Mouse (Mus musculus): Measurements from ENCODE around the gene Cntnap1. TPM values are rescaled to one million over a fixed set of nuclear protein-coding genes. Genes with fewer than 3 reads are reported as not detected.

The Cntnap1 gene
- total RNA-seq, 2 experiments from 2014 or later: 6.4 to 7.3 TPM

- DNase-seq (ENCODE audit: low spot score in 2 of 2): no peak
Observed at GRCm38 (mm10) chr11:101182771-101183517, 12.6 kb downstream of the Cntnap1 start.

- no peak for DNase-seq (ENCODE audit: low spot score in 2 of 2)
Observed at GRCm38 (mm10) chr11:101184984-101185383, 14.7 kb downstream of the Cntnap1 start.

GRCm38 (mm10) chr11:101185441-101185840 is 15.1 kb downstream of the Cntnap1 start:
- DNase-seq (ENCODE audit: low spot score in 2 of 2): no peak

GRCm38 (mm10) chr11:101186526-101187247 is 16.4 kb downstream of the Cntnap1 start:
- DNase-seq (ENCODE audit: low spot score in 2 of 2): no peak

GRCm38 (mm10) chr11:101187541-101187940 is 17.2 kb downstream of the Cntnap1 start:
- no peak for DNase-seq (ENCODE audit: low spot score in 2 of 2)

- DNase-seq (ENCODE audit: low spot score in 2 of 2): no peak
Observed at GRCm38 (mm10) chr11:101188166-101188805, 18.0 kb downstream of the Cntnap1 start.

- DNase-seq (ENCODE audit: low spot score in 2 of 2): no peak
Observed at GRCm38 (mm10) chr11:101189495-101190180, 19.3 kb downstream of the Cntnap1 start.

- DNase-seq (ENCODE audit: low spot score in 2 of 2): no peak
Observed at GRCm38 (mm10) chr11:101190181-101190912, 20.0 kb downstream of the Cntnap1 start.

GRCm38 (mm10) chr11:101190913-101191907 is 20.9 kb downstream of the Cntnap1 start:
- no peak for DNase-seq (ENCODE audit: low spot score in 2 of 2)

- no peak for DNase-seq (ENCODE audit: low spot score in 2 of 2)
Observed at GRCm38 (mm10) chr11:101191919-101192470, 21.7 kb downstream of the Cntnap1 start.

GRCm38 (mm10) chr11:101192646-101193045 is 22.3 kb downstream of the Cntnap1 start:
- no peak for DNase-seq (ENCODE audit: low spot score in 2 of 2)

- DNase-seq (ENCODE audit: low spot score in 2 of 2): no peak
Observed at GRCm38 (mm10) chr11:101193076-101193475, 22.8 kb downstream of the Cntnap1 start.

- DNase-seq (ENCODE audit: low spot score in 2 of 2): no peak
Observed at GRCm38 (mm10) chr11:101194137-101194536, 23.8 kb downstream of the Cntnap1 start.

GRCm38 (mm10) chr11:101194643-101195042 is 24.3 kb downstream of the Cntnap1 start:
- no peak for DNase-seq (ENCODE audit: low spot score in 2 of 2)

GRCm38 (mm10) chr11:101195101-101195500 is 24.8 kb downstream of the Cntnap1 start:
- DNase-seq (ENCODE audit: low spot score in 2 of 2): no peak

- no peak for DNase-seq (ENCODE audit: low spot score in 2 of 2)
Observed at GRCm38 (mm10) chr11:101195571-101195970, 25.2 kb downstream of the Cntnap1 start.

- DNase-seq (ENCODE audit: low spot score in 2 of 2): no peak
Observed at GRCm38 (mm10) chr11:101196175-101196574, 25.9 kb downstream of the Cntnap1 start.

GRCm38 (mm10) chr11:101199555-101199954 is 29.2 kb downstream of the Cntnap1 start:
- no peak for DNase-seq (ENCODE audit: low spot score in 2 of 2)

- DNase-seq (ENCODE audit: low spot score in 2 of 2): no peak
Observed at GRCm38 (mm10) chr11:101200986-101201385, 30.7 kb downstream of the Cntnap1 start.
